Mouse (Mus musculus) erythroblast, embryonic 14.5 days (primary cell): ENCODE measurements around the gene Sypl2.

Experiments
- GATA1 ChIP-seq: IDR thresholded peaks from 2 replicates; pipeline ENCODE4 v1.6.1; 2012; ENCODE audit warnings: low read length, inconsistent platforms, mixed read lengths
- TAL1 ChIP-seq: IDR thresholded peaks from 3 replicates; pipeline ENCODE4 v1.6.1; 2012; ENCODE audit warnings: low read length, inconsistent platforms, mixed read lengths

DNA sequence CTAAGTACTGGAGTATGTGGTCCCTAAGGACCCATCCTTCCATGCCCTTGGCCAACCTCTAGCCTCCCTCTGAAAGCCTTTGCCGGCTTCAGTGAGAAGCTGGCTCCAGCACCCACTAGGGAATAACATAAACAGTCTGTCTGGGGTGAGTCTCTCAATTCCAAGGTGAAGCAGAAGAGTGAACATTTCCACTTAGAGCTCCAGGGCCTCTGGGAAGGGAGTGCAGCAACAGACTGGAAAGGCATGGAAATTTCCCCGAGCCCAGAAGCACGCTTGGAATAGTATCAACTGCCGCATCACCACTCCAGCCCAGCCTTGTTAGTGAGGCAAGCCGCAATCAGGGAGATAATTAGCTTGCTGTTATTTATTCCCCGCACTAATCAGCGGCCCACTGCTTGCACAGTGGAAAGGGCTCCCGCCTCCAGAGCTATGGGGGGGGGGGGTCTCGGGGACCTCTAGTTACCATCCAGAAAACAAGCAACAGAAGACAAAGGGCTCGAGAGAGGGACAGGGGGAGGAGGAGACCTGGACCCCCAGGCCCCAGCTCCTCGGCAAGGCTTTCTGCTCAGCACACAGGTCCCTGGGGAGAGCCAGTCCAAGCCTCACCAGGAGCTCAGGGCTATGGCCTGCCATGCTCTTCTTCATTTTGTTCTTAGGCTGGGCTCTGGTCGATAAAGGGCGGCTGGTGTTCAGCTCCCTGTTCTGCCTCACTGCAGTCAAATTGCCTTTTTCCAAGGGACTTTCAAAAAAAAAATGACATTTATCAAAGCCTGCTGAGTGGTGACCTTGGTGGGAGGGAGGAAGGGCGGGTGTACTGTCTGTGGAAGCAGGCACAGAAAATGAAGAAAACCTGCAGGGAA is 51.5 kb downstream of the Sypl2 start:
- no peak for TF ChIP-seq TAL1
- TF ChIP-seq GATA1: no peak
